Mouse (Mus musculus): ENCODE data around the gene Ugt2b1. TPM values are rescaled to one million over a fixed set of nuclear protein-coding genes. Genes with fewer than 3 reads are reported as not detected.
"Not testable (repeated sequence)": the region's sequence is repeated elsewhere in the genome, so short reads cannot be mapped to it uniquely, and the experiment has no call there.

Ugt2b1 gene
- not detected in 2 replicates for polyA plus RNA-seq (2016; fragmentation: Nextera tagmentation; extraction: Ambion mirVana)

GRCm38 (mm10) chr5:86926426-86926825 is at the start of gene Ugt2b1:
Gene Ugt2b1 (minus strand): TSS chr5:86926530.
- Histone ChIP-seq H3K27me3 (no peaks in the 10 kb centered on the region), H3K27ac (no peak within 1 kb of the TSS), H3K9me3 (no peaks in the 10 kb centered on the region), H3K4me2 (no peak within 1 kb of the TSS), H3K9ac (replicated peaks) (no peak within 1 kb of the TSS), H3K4me3 (replicated peaks) (no peak within 1 kb of the TSS), H3K4me1 (replicated peaks) (no peaks in the 10 kb centered on the region), H3K36me3 (no peaks in the 10 kb centered on the region)
- WGBS = 81% methylated on average over 2 of the region's 2 CpGs
- no peak for ATAC-seq (ENCODE audit: insufficient number of reproducible peaks, insufficient read depth, low FRiP score, low TSS enrichment, low read depth)

- not testable (repeated sequence) for H3K27ac ChIP-seq; H3K36me3 ChIP-seq; ATAC-seq (ENCODE audit: insufficient number of reproducible peaks, insufficient read depth, low FRiP score, low TSS enrichment, low read depth); H3K4me2 ChIP-seq; H3K4me1 ChIP-seq (replicated peaks); H3K27me3 ChIP-seq; H3K9me3 ChIP-seq; H3K4me3 ChIP-seq (replicated peaks); H3K9ac ChIP-seq (replicated peaks)
- 90% methylated on average over 5 of the region's 5 CpGs for WGBS
Measured at GRCm38 (mm10) chr5:86967271-86967670, 40.9 kb upstream of the Ugt2b1 start.

- not testable (repeated sequence) for H3K27ac ChIP-seq; H3K4me3 ChIP-seq (replicated peaks); H3K36me3 ChIP-seq; H3K9me3 ChIP-seq; ATAC-seq (ENCODE audit: insufficient number of reproducible peaks, insufficient read depth, low FRiP score, low TSS enrichment, low read depth); H3K27me3 ChIP-seq; H3K4me1 ChIP-seq (replicated peaks); H3K9ac ChIP-seq (replicated peaks); H3K4me2 ChIP-seq
- WGBS = 9% methylated on average over 1 of the region's 1 CpGs
Measured at GRCm38 (mm10) chr5:86962849-86963248, 36.5 kb upstream of the Ugt2b1 start.

DNA sequence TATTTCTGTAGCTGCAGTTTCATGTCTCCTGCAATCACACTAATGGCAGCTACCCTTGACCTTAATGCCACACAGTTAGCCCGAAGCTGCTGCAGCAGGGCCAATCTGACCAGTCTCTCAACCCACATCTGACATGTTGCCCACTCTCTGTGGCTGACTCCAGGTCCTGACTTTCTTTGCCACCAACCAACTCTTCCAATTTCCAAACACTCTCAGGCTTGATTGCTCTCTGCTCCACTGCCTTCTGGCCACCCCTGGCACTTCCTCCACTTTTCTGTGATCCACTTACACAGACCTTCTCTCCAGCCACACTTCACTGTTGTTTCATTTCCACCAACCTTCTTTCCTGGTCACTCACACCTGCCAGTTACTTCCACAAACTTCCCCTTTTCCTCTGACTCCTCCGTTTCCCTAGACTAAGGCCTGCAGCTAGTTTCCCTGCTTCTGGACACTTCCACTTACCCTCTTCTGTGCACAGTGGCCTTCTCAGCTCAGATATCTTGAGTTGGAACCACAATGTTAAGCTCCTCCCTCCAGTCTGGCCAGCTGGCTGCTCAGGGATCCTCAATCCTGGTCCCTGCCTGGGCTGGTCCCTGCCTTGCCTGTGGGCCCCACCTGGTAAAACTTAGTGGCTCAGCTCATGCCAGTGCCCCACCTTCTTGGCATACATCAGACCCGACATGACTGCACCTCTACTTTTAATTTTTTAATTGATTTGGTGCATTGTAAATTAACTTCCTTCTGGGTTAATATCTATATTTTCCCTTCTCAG is 35.4 kb upstream of the Ugt2b1 start:
- Histone ChIP-seq H3K4me2 (no peak overlapping the region), H3K9ac (replicated peaks) (no peak overlapping the region), H3K4me1 (replicated peaks) (no peaks in the 10 kb centered on the region), H3K9me3 (no peaks in the 10 kb centered on the region), H3K27me3 (no peaks in the 10 kb centered on the region), H3K36me3 (no peaks in the 10 kb centered on the region), H3K4me3 (replicated peaks) (no peak overlapping the region), H3K27ac (no peak overlapping the region)
- ATAC-seq (ENCODE audit: insufficient number of reproducible peaks, insufficient read depth, low FRiP score, low TSS enrichment, low read depth) = no peak
- 77% methylated on average over 3 of the region's 3 CpGs for WGBS

- WGBS = 90% methylated on average over 3 of the region's 3 CpGs
- H3K4me1 ChIP-seq (replicated peaks) = no peaks in the 10 kb centered on the region
- H3K27ac ChIP-seq = no peak overlapping the region
- H3K9me3 ChIP-seq = no peaks in the 10 kb centered on the region
- ATAC-seq (ENCODE audit: insufficient number of reproducible peaks, insufficient read depth, low FRiP score, low TSS enrichment, low read depth) = no peak
- no peaks in the 10 kb centered on the region for H3K36me3 ChIP-seq
- no peaks in the 10 kb centered on the region for H3K27me3 ChIP-seq
- H3K9ac ChIP-seq (replicated peaks) = no peak overlapping the region
- no peak overlapping the region for H3K4me3 ChIP-seq (replicated peaks)
- H3K4me2 ChIP-seq = no peak overlapping the region
Measured at GRCm38 (mm10) chr5:86960504-86960903, 34.2 kb upstream of the Ugt2b1 start.

GRCm38 (mm10) chr5:86942111-86942510 is 15.8 kb upstream of the Ugt2b1 start:
- H3K36me3 ChIP-seq = no peaks in the 10 kb centered on the region
- WGBS = 80% methylated on average over 2 of the region's 2 CpGs
- no peak overlapping the region for H3K4me2 ChIP-seq
- no peak overlapping the region for H3K27ac ChIP-seq
- H3K9ac ChIP-seq (replicated peaks) = no peak overlapping the region
- no peak overlapping the region for H3K4me3 ChIP-seq (replicated peaks)
- 0 out of 2 replicates have a peak, but pooled peaks cover 2% of the 10 kb centered on the region for H3K9me3 ChIP-seq
- no peaks in the 10 kb centered on the region for H3K4me1 ChIP-seq (replicated peaks)
- ATAC-seq (ENCODE audit: insufficient number of reproducible peaks, insufficient read depth, low FRiP score, low TSS enrichment, low read depth) = no peak
- no peaks in the 10 kb centered on the region for H3K27me3 ChIP-seq

DNA sequence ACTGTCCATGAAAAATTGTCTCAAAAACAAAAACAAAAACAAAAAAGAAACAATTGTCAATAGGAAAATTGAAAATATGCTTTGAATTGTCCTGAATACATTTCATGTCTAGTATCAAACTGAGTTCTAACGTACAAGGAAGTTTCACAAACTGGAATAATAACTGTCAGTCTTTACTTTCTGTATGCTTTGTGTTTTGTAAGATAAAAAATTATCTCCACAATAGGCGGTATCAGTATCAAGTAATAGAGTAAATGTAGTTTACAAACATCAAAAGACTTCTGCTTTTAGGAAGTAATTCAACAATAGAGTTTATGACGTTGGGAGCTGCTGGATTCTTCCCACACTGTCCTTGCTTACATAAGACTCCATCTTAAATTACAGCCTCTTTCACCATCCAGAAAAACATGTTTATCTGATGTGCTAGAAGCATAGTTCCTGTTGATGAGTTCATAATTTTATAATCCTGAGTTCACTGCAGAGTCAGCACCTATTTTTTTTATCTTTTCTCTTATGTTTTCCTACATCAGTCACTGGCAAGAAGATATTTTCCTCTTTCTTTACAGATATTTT is 5.6 kb downstream of the Ugt2b1 start:
- Histone ChIP-seq H3K27me3 (no peaks in the 10 kb centered on the region), H3K4me2 (no peak overlapping the region), H3K27ac (no peak overlapping the region), H3K36me3 (no peaks in the 10 kb centered on the region), H3K9ac (replicated peaks) (no peak overlapping the region), H3K4me3 (replicated peaks) (no peak overlapping the region), H3K4me1 (replicated peaks) (no peaks in the 10 kb centered on the region), H3K9me3 (no peaks in the 10 kb centered on the region)
- WGBS = 75% methylated on average over 3 of the region's 3 CpGs
- ATAC-seq (ENCODE audit: insufficient number of reproducible peaks, insufficient read depth, low FRiP score, low TSS enrichment, low read depth) = no peak

DNA sequence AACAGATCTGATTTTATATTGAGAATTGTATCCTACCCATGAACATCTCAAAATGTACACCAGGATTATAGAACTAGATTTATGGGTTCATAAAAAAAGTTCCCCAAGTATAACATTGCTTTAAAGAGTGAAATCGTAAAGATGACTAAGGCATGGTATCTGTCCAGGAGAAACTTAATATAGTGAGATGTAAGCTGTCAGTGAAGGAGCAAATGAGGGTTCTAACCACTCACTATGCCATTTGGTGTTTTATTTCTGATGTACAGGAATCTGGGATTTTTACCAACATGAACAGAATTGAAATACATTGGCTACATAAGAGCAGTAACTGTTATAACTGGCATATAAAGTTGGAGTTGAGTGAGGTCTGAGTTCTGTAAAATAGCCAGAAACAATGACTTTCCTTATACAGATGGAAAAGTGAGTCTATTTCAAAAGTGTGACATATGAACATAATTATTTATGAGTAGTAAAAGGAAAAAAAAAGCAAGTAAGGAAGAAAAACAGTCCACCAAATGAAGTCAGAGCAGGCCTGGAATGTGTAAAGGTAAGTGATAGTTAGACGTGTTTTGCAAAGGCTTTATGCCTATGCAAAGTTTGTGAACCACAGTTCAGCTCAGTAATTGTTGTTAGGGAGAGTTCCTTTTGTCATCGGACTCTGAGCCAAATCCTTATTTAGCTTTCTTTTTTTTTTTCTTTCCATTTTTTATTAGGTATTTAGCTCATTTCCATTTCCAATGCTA is 14.8 kb downstream of the Ugt2b1 start:
- H3K27me3 ChIP-seq = no peaks in the 10 kb centered on the region
- no peak overlapping the region for H3K4me3 ChIP-seq (replicated peaks)
- H3K9ac ChIP-seq (replicated peaks) = no peak overlapping the region
- no peak for ATAC-seq (ENCODE audit: insufficient number of reproducible peaks, insufficient read depth, low FRiP score, low TSS enrichment, low read depth)
- no peaks in the 10 kb centered on the region for H3K4me1 ChIP-seq (replicated peaks)
- H3K4me2 ChIP-seq = no peak overlapping the region
- no peaks in the 10 kb centered on the region for H3K9me3 ChIP-seq
- 69% methylated on average over 3 of the region's 3 CpGs for WGBS
- H3K36me3 ChIP-seq = no peaks in the 10 kb centered on the region
- no peak overlapping the region for H3K27ac ChIP-seq

DNA sequence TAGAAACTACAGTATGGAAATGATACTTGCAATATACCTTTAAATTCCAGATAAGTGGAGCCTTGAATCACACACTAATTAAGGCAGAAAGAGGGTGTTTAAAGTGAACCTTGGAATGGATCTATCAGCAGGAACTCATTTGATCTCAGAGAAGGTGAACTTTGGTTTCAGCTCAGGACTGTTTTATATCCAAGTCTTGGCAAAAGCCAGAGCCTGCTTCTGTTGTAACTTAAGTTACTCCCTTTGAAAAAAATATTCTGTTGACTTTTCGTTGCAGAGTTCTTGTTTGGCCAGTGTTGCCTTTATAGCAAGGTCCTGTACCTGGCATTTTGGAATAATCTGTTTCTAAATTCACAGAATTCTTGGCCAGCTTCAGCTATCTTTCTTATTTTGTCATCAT is 15.6 kb downstream of the Ugt2b1 start:
- WGBS = 69% methylated on average over 1 of the region's 1 CpGs
- H3K9me3 ChIP-seq = no peaks in the 10 kb centered on the region
- no peak overlapping the region for H3K27ac ChIP-seq
- no peak overlapping the region for H3K9ac ChIP-seq (replicated peaks)
- no peak overlapping the region for H3K4me2 ChIP-seq
- H3K4me3 ChIP-seq (replicated peaks) = no peak overlapping the region
- no peak for ATAC-seq (ENCODE audit: insufficient number of reproducible peaks, insufficient read depth, low FRiP score, low TSS enrichment, low read depth)
- H3K36me3 ChIP-seq = no peaks in the 10 kb centered on the region
- H3K4me1 ChIP-seq (replicated peaks) = no peaks in the 10 kb centered on the region
- no peaks in the 10 kb centered on the region for H3K27me3 ChIP-seq

- 78% methylated on average over 1 of the region's 1 CpGs for WGBS
- ATAC-seq (ENCODE audit: insufficient number of reproducible peaks, insufficient read depth, low FRiP score, low TSS enrichment, low read depth) = no peak
- Histone ChIP-seq H3K4me3 (replicated peaks) (no peak within 1 kb of the TSS), H3K4me2 (no peak within 1 kb of the TSS), H3K27me3 (no peaks in the 10 kb centered on the region), H3K9ac (replicated peaks) (no peak within 1 kb of the TSS), H3K9me3 (no peaks in the 10 kb centered on the region), H3K36me3 (no peaks in the 10 kb centered on the region), H3K4me1 (replicated peaks) (no peaks in the 10 kb centered on the region), H3K27ac (no peak within 1 kb of the TSS)
Measured at GRCm38 (mm10) chr5:86906758-86907157, 19.6 kb downstream of the Ugt2b1 start, which contains the start of gene Ugt2b34. Gene Ugt2b34 (minus strand): TSS chr5:86906937.

- 80% methylated on average over 1 of the region's 1 CpGs for WGBS
- no peaks in the 10 kb centered on the region for H3K36me3 ChIP-seq
- H3K27me3 ChIP-seq = no peaks in the 10 kb centered on the region
- H3K4me2 ChIP-seq = no peak overlapping the region
- no peaks in the 10 kb centered on the region for H3K4me1 ChIP-seq (replicated peaks)
- no peak overlapping the region for H3K9ac ChIP-seq (replicated peaks)
- peaks cover 4% of the 10 kb centered on the region; the same call in 1 of the 2 replicates for H3K9me3 ChIP-seq
- no peak for ATAC-seq (ENCODE audit: insufficient number of reproducible peaks, insufficient read depth, low FRiP score, low TSS enrichment, low read depth)
- H3K27ac ChIP-seq = no peak overlapping the region
- H3K4me3 ChIP-seq (replicated peaks) = no peak overlapping the region
Measured at GRCm38 (mm10) chr5:86889933-86890332, 36.4 kb downstream of the Ugt2b1 start.
